Mouse (Mus musculus): Measurements from ENCODE around the gene Lsm10.

DNA sequence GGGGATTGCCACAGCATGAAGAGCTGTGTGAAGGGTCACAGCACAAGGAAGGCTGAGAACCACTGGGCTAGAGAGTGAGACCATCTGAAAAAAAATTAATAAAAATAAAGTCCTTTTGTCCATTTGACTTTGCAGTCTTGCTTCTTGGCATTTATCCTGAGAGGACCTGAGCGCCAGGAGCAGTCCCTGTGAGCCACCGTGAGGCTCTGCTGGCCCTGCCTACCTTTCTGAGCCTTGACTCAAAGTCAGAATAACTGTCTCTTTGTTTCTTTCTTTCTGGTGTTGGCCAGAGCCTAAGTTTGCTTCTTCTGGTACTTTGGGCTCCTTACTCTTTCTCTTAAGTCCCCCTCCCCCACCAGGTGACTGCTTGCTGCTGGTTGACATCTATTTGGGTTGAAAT, 24.1 kb downstream of the Lsm10 start:
- TF ChIP-seq CTCF (IDR thresholded peaks at IDR 0.05; ENCODE audit: extremely low read depth, insufficient read length, insufficient replicate concordance, low read depth, low read length) (no peak), POLR2A (IDR thresholded peaks at IDR 0.05; ENCODE audit: low read depth, low read length) (no peak)
